Mouse (Mus musculus): ENCODE data around the gene Hist1h4f. TPM values are rescaled to one million over a fixed set of nuclear protein-coding genes. Genes with fewer than 3 reads are reported as not detected.

The Hist1h4f gene
- polyA plus RNA-seq, 2 experiments = 2.8 to 21.4 TPM

- Histone ChIP-seq H3K27ac (replicated peaks; ENCODE audit: low read depth, low read length) (no peak overlapping the region), H3K4me3 (replicated peaks; ENCODE audit: low read length) (no peak overlapping the region), H3K9me3 (ENCODE audit: control insufficient read depth, low read length) (no peaks in the 10 kb centered on the region), H3K27me3 (ENCODE audit: control insufficient read depth, insufficient read depth, low read length) (no peaks in the 10 kb centered on the region), H3K4me1 (ENCODE audit: control insufficient read depth, insufficient read depth, low read length) (peaks cover 3% of the 10 kb centered on the region), H3K36me3 (ENCODE audit: control insufficient read depth, insufficient read depth, low read length) (no peaks in the 10 kb centered on the region), H3K4me2 (replicated peaks; ENCODE audit: low read depth, low read length, severe bottlenecking) (no peak overlapping the region), H3K9ac (ENCODE audit: low read depth, low read length, severe bottlenecking) (no peak overlapping the region)
- ATAC-seq (ENCODE audit: low FRiP score, low read depth) (no peak), DNase-seq (ENCODE audit: low spot score) (no peak)
- WGBS = 59% methylated on average over 5 of the region's 5 CpGs
- no peak for TF ChIP-seq POLR2A (IDR thresholded peaks at IDR 0.05; ENCODE audit: borderline replicate concordance, extremely low read depth, insufficient read depth, insufficient read length)
These were observed 27.5 kb downstream of the Hist1h4f start for GRCm38 (mm10) chr13:23523976-23524375.

GRCm38 (mm10) chr13:23521703-23522102 is 29.7 kb downstream of the Hist1h4f start:
- Histone ChIP-seq H3K4me3 (replicated peaks; ENCODE audit: low read length) (no peak overlapping the region), H3K4me2 (replicated peaks; ENCODE audit: low read depth, low read length, severe bottlenecking) (0 out of 2 replicates have a peak overlapping the region, but pooled peaks have one; percentile 3), H3K9me3 (ENCODE audit: control insufficient read depth, low read length) (no peaks in the 10 kb centered on the region), H3K9ac (ENCODE audit: low read depth, low read length, severe bottlenecking) (no peak overlapping the region), H3K27ac (replicated peaks; ENCODE audit: low read depth, low read length) (no peak overlapping the region), H3K4me1 (ENCODE audit: control insufficient read depth, insufficient read depth, low read length) (no peaks in the 10 kb centered on the region; the same call in 1 of the 2 replicates), H3K36me3 (ENCODE audit: control insufficient read depth, insufficient read depth, low read length) (no peaks in the 10 kb centered on the region), H3K27me3 (ENCODE audit: control insufficient read depth, insufficient read depth, low read length) (no peaks in the 10 kb centered on the region)
- under 1% methylated on average over 14 of the region's 14 CpGs for WGBS
- peak; percentile 85 for DNase-seq (ENCODE audit: low spot score)
- TF ChIP-seq POLR2A (IDR thresholded peaks at IDR 0.05; ENCODE audit: borderline replicate concordance, extremely low read depth, insufficient read depth, insufficient read length) = no peak
- ATAC-seq (ENCODE audit: low FRiP score, low read depth) = peak; percentile 5; the same call in 1 of the 2 replicates

GRCm38 (mm10) chr13:23519416-23519815 is 32.0 kb downstream of the Hist1h4f start:
- TF ChIP-seq POLR2A (IDR thresholded peaks at IDR 0.05; ENCODE audit: borderline replicate concordance, extremely low read depth, insufficient read depth, insufficient read length) = no peak
- Histone ChIP-seq H3K36me3 (ENCODE audit: control insufficient read depth, insufficient read depth, low read length) (no peaks in the 10 kb centered on the region), H3K9me3 (ENCODE audit: control insufficient read depth, low read length) (no peaks in the 10 kb centered on the region), H3K4me3 (replicated peaks; ENCODE audit: low read length) (peak overlapping the region; percentile 52), H3K27me3 (ENCODE audit: control insufficient read depth, insufficient read depth, low read length) (no peaks in the 10 kb centered on the region), H3K4me2 (replicated peaks; ENCODE audit: low read depth, low read length, severe bottlenecking) (peak overlapping the region; percentile 73), H3K9ac (ENCODE audit: low read depth, low read length, severe bottlenecking) (no peak overlapping the region), H3K4me1 (ENCODE audit: control insufficient read depth, insufficient read depth, low read length) (0 out of 2 replicates have a peak, but pooled peaks cover 4% of the 10 kb centered on the region), H3K27ac (replicated peaks; ENCODE audit: low read depth, low read length) (0 out of 2 replicates have a peak overlapping the region, but pooled peaks have one; percentile 48)
- under 1% methylated on average over 10 of the region's 10 CpGs for WGBS
- ATAC-seq (ENCODE audit: low FRiP score, low read depth) (0 out of 2 replicates have a peak, but pooled peaks have one; percentile 14), DNase-seq (ENCODE audit: low spot score) (peak; percentile 94)

GRCm38 (mm10) chr13:23518885-23519284 is 32.6 kb downstream of the Hist1h4f start:
- 0% methylated on average over 6 of the region's 6 CpGs for WGBS
- H3K4me2 ChIP-seq (replicated peaks; ENCODE audit: low read depth, low read length, severe bottlenecking) = peak overlapping the region; percentile 73
- H3K9me3 ChIP-seq (ENCODE audit: control insufficient read depth, low read length) = no peaks in the 10 kb centered on the region
- ATAC-seq (ENCODE audit: low FRiP score, low read depth) = peak; percentile 50; the same call in 1 of the 2 replicates
- peak overlapping the region; percentile 48; the same call in 1 of the 2 replicates for H3K27ac ChIP-seq (replicated peaks; ENCODE audit: low read depth, low read length)
- H3K36me3 ChIP-seq (ENCODE audit: control insufficient read depth, insufficient read depth, low read length) = no peaks in the 10 kb centered on the region
- 0 out of 2 replicates have a peak, but pooled peaks cover 4% of the 10 kb centered on the region for H3K4me1 ChIP-seq (ENCODE audit: control insufficient read depth, insufficient read depth, low read length)
- no peak for TF ChIP-seq POLR2A (IDR thresholded peaks at IDR 0.05; ENCODE audit: borderline replicate concordance, extremely low read depth, insufficient read depth, insufficient read length)
- peak; percentile 91 for DNase-seq (ENCODE audit: low spot score)
- H3K9ac ChIP-seq (ENCODE audit: low read depth, low read length, severe bottlenecking) = no peak overlapping the region
- peak overlapping the region; percentile 52 for H3K4me3 ChIP-seq (replicated peaks; ENCODE audit: low read length)
- no peaks in the 10 kb centered on the region for H3K27me3 ChIP-seq (ENCODE audit: control insufficient read depth, insufficient read depth, low read length)

- no peak overlapping the region; the same call in 1 of the 2 replicates for H3K9ac ChIP-seq (ENCODE audit: low read depth, low read length, severe bottlenecking)
- H3K4me2 ChIP-seq (replicated peaks; ENCODE audit: low read depth, low read length, severe bottlenecking) = peak overlapping the region; percentile 73
- ATAC-seq (ENCODE audit: low FRiP score, low read depth) (no peak), DNase-seq (ENCODE audit: low spot score) (no peak)
- H3K4me1 ChIP-seq (ENCODE audit: control insufficient read depth, insufficient read depth, low read length) = 0 out of 2 replicates have a peak, but pooled peaks cover 4% of the 10 kb centered on the region
- H3K27ac ChIP-seq (replicated peaks; ENCODE audit: low read depth, low read length) = no peak overlapping the region
- no peaks in the 10 kb centered on the region for H3K36me3 ChIP-seq (ENCODE audit: control insufficient read depth, insufficient read depth, low read length)
- H3K27me3 ChIP-seq (ENCODE audit: control insufficient read depth, insufficient read depth, low read length) = no peaks in the 10 kb centered on the region
- no peak for TF ChIP-seq POLR2A (IDR thresholded peaks at IDR 0.05; ENCODE audit: borderline replicate concordance, extremely low read depth, insufficient read depth, insufficient read length)
- H3K4me3 ChIP-seq (replicated peaks; ENCODE audit: low read length) = peak overlapping the region; percentile 52
- WGBS = under 1% methylated on average over 6 of the region's 6 CpGs
- H3K9me3 ChIP-seq (ENCODE audit: control insufficient read depth, low read length) = no peaks in the 10 kb centered on the region
These were observed 33.2 kb downstream of the Hist1h4f start for GRCm38 (mm10) chr13:23518295-23518603.
